Mouse (Mus musculus) cerebellum, adult 11-12 months (tissue): ENCODE measurements around the gene N4bp2.
A peak's percentile ranks its signal among the peaks of the same experiment; 100 is the strongest.
"Not testable (repeated sequence)": the region's sequence is repeated elsewhere in the genome, so short reads cannot be mapped to it uniquely, and the experiment has no call there.

Source experiments
- DNase-seq: peaks from one replicate; pipeline ENCODE4 v3.0.0; 2022

The N4bp2 gene

GRCm38 (mm10) chr5:65763088-65763915 is at the start of gene N4bp2:
N4bp2 (plus strand) TSS chr5:65763521.
- DNase-seq, result peak; percentile 80

GRCm38 (mm10) chr5:65715084-65715483 is 48.2 kb upstream of the N4bp2 start:
- no peak for DNase-seq

GRCm38 (mm10) chr5:65717063-65717902 is 46.0 kb upstream of the N4bp2 start:
- DNase-seq, result no peak

GRCm38 (mm10) chr5:65717903-65718211 is 45.5 kb upstream of the N4bp2 start:
- DNase-seq, result not testable (repeated sequence)

GRCm38 (mm10) chr5:65718368-65718767 is 45.0 kb upstream of the N4bp2 start:
- DNase-seq, result no peak

GRCm38 (mm10) chr5:65724311-65725054 is 38.8 kb upstream of the N4bp2 start:
- DNase-seq, result peak; percentile 35

- no peak for DNase-seq
Observed at GRCm38 (mm10) chr5:65731173-65732007, 31.9 kb upstream of the N4bp2 start.

- DNase-seq, result no peak
Observed at GRCm38 (mm10) chr5:65735601-65736000, 27.7 kb upstream of the N4bp2 start.

- DNase-seq, result no peak
Observed at GRCm38 (mm10) chr5:65739366-65739765, 24.0 kb upstream of the N4bp2 start.

GRCm38 (mm10) chr5:65746908-65747307 is 16.4 kb upstream of the N4bp2 start:
- no peak for DNase-seq

GRCm38 (mm10) chr5:65748386-65748785 is 14.9 kb upstream of the N4bp2 start:
- no peak for DNase-seq

GRCm38 (mm10) chr5:65748880-65749279 is 14.4 kb upstream of the N4bp2 start:
- DNase-seq, result no peak

- DNase-seq, result no peak
Observed at GRCm38 (mm10) chr5:65752021-65752420, 11.3 kb upstream of the N4bp2 start.

- DNase-seq, result no peak
Observed at GRCm38 (mm10) chr5:65755859-65756258, 7.5 kb upstream of the N4bp2 start.

- DNase-seq, result no peak
Observed at GRCm38 (mm10) chr5:65757110-65757509, 6.2 kb upstream of the N4bp2 start.

GRCm38 (mm10) chr5:65760041-65760440 is 3.3 kb upstream of the N4bp2 start:
- no peak for DNase-seq

- DNase-seq, result no peak
Observed at GRCm38 (mm10) chr5:65760599-65760998, 2.7 kb upstream of the N4bp2 start.

- no peak for DNase-seq
Observed at GRCm38 (mm10) chr5:65761020-65761419, 2.3 kb upstream of the N4bp2 start.

GRCm38 (mm10) chr5:65761921-65762320 is 1.4 kb upstream of the N4bp2 start:
- no peak for DNase-seq

- DNase-seq, result no peak
Observed at GRCm38 (mm10) chr5:65762686-65763085, 635 bp upstream of the N4bp2 start.

GRCm38 (mm10) chr5:65763916-65764785 is 830 bp downstream of the N4bp2 start:
- DNase-seq, result peak; percentile 79
